Mouse (Mus musculus) liver, embryonic 14.5 days (tissue): ENCODE measurements at regions not wholly inside any gene's neighbourhood (a gene's known extent, or its start where the extent isn't known, plus 50 kb on each side); places are given as distances from the start of the nearest gene placed in this dataset.

Experiments
- ATAC-seq: fragments of 200-750 bp; cut with Nextera tagmentation; 2 replicates; pipeline ENCODE4 v1.8.0; 2017; ENCODE audit warnings: moderate number of reproducible peaks, mild to moderate bottlenecking, moderate library complexity; ENCODE audit not compliant: insufficient read depth
- DNase-seq, 3 experiments: peaks; one replicate each; pipeline ENCODE4 v3.0.0-alpha.2; 2012 to 2013; ENCODE audit warnings: low read depth in 3 of 3, low spot score in 3 of 3
- H3K27ac ChIP-seq: fragments of 300-500 bp; sonication (generic); 2 replicates; pipeline ENCODE4 v1.5.1; 2014; ENCODE audit warnings: moderate library complexity, mild to moderate bottlenecking, control low read depth, inconsistent platforms
- H3K27me3 ChIP-seq: fragments of 300-500 bp; sonication (generic); 2 replicates; pipeline ENCODE4 v1.6.1; 2014; ENCODE audit warnings: mild to moderate bottlenecking, low read length, moderate library complexity; ENCODE audit not compliant: control insufficient read depth, insufficient read depth
- H3K36me3 ChIP-seq: fragments of 300-500 bp; sonication (generic); replicated peaks from 2 replicates; pipeline ENCODE4 v1.6.1; 2014; ENCODE audit warnings: low read depth; ENCODE audit not compliant: control insufficient read depth, insufficient read depth
- H3K4me1 ChIP-seq, 2 experiments: fragments of 200-500 bp in 1 of 2; fragments of 300-500 bp in 1 of 2; sonication (generic) in 1 of 2; replicated peaks; 2 replicates each; pipeline ENCODE4 v1.6.1; 2012 to 2014; ENCODE audit warnings: antibody characterized with exemption in 1 of 2, inconsistent platforms in 1 of 2, low read length in 1 of 2; ENCODE audit not compliant: control insufficient read depth in 2 of 2, insufficient read depth in 2 of 2
- H3K4me2 ChIP-seq: fragments of 300-500 bp; sonication (generic); 2 replicates; pipeline ENCODE4 v1.6.1; 2014; ENCODE audit warnings: low read depth, mild to moderate bottlenecking, control low read depth, moderate library complexity
- H3K4me3 ChIP-seq, 2 experiments: fragments of 200-500 bp in 1 of 2; fragments of 300-500 bp in 1 of 2; sonication (generic) in 1 of 2; 2 replicates each; pipeline ENCODE4 v1.5.1; 2012 to 2014; ENCODE audit warnings: low read depth in 2 of 2, low read length in 2 of 2, mild to moderate bottlenecking in 2 of 2, control low read depth in 1 of 2, inconsistent platforms in 1 of 2, moderate library complexity in 1 of 2; ENCODE audit not compliant: insufficient read depth in 1 of 2
- H3K9ac ChIP-seq: fragments of 300-500 bp; sonication (generic); replicated peaks from 2 replicates; pipeline ENCODE4 v1.6.1; 2014; ENCODE audit warnings: mild to moderate bottlenecking, control low read depth, moderate library complexity
- H3K9me3 ChIP-seq: fragments of 300-500 bp; sonication (generic); 2 replicates; pipeline ENCODE4 v1.6.1; 2016; ENCODE audit warnings: low read length, mixed read lengths; ENCODE audit not compliant: control insufficient read depth
- CTCF ChIP-seq: IDR thresholded peaks from 2 replicates; pipeline ENCODE4 v1.5.1; 2016; ENCODE audit warnings: antibody characterized with exemption, low read depth, control low read depth
- EP300 ChIP-seq: IDR thresholded peaks from 2 replicates; pipeline ENCODE4 v1.6.1; 2016; ENCODE audit warnings: antibody characterized with exemption, low read depth
- WGBS: fragments of 180-500 bp; shearing (Covaris S2); extraction: QIAGEN DNeasy Blood & Tissue Kit; methylation state at CpG from one replicate; pipeline ENCODE4 v1.1.7; 2014; ENCODE audit not compliant: insufficient replicate concordance; 5-methylcytosine and 5-hydroxymethylcytosine counted together

DNA sequence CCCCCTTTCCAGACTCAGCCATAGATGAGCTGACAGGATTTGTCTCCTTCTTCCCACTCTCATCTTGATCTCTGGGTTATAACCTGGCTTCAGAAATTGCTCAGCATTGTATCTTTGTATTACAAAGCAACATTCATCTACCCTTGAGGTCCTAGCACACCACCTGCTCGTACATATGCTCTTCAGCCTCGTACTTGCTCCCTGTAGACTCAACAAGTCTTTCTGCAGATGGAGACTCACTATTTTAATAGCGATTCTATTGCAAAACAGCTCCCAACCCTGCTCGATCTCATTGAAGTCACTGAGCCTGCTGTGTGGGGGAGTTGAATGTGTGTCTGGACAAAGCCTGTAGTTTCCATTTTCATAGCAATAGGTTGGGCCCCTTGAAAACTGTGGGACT lies 535.2 kb upstream of the Auts2 start:
- Histone ChIP-seq H3K4me3 (no peak overlapping the region), H3K27ac (no peak overlapping the region), H3K9me3 (no peaks in the 10 kb centered on the region), H3K36me3 (no peaks in the 10 kb centered on the region), H3K27me3 (no peaks in the 10 kb centered on the region), H3K4me2 (no peak overlapping the region), H3K4me1 (no peaks in the 10 kb centered on the region), H3K9ac (no peak overlapping the region)
- 44% methylated on average over 4 of the region's 4 CpGs for WGBS
- ATAC-seq: no peak
- DNase-seq: no peak
- TF ChIP-seq EP300: no peak
- no peak for TF ChIP-seq CTCF

DNA sequence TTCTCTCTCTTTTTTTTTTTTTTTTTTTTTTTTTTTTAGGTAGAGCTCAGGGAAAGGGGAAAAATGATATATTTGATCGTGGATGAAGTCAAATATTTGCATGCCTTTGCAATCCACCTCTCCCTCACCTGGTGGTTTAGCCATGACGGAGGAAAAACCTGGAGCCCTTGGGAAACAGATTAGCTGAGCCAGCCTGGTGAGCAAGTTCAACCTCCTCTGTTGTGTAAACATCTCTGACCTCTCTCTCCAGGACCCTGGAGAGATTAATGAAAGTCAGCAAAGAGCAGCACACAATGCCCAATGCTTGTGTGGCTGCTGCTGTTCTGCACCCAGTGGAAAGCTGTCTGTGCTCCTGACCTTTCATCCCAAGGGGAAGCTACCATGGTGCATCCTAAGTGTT lies 530.2 kb upstream of the Auts2 start:
- H3K9ac ChIP-seq: no peak overlapping the region
- H3K27ac ChIP-seq: no peak overlapping the region
- H3K27me3 ChIP-seq: no peaks in the 10 kb centered on the region
- no peaks in the 10 kb centered on the region for H3K36me3 ChIP-seq
- WGBS: 47% methylated on average over 2 of the region's 2 CpGs
- H3K4me1 ChIP-seq: no peaks in the 10 kb centered on the region
- TF ChIP-seq CTCF (no peak), EP300 (no peak)
- DNase-seq (no peak), ATAC-seq (no peak)
- H3K4me3 ChIP-seq: no peak overlapping the region
- no peak overlapping the region for H3K4me2 ChIP-seq
- no peaks in the 10 kb centered on the region for H3K9me3 ChIP-seq

DNA sequence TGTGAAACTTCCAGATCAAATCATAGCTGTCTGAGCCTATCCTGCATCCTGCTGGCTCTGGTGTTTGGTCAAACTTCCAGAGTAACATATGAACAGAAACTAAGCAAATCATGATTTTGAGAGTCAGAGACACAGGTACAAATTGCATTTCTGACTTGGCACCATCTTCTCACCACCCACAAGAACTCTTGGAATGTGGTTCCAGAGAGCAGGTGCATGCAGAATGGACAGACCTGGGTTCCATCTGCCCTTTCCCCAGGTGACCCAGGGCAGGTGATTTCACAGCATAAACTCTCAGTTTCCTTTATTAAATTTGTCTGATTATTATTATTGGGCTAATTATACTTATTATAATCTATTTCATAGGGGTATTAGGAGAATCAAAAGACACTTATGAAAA lies 527.0 kb upstream of the Auts2 start:
- H3K4me3 ChIP-seq: no peak overlapping the region
- no peak overlapping the region for H3K27ac ChIP-seq
- no peaks in the 10 kb centered on the region for H3K9me3 ChIP-seq
- DNase-seq (no peak), ATAC-seq (no peak)
- no peaks in the 10 kb centered on the region for H3K36me3 ChIP-seq
- H3K27me3 ChIP-seq: no peaks in the 10 kb centered on the region
- H3K4me2 ChIP-seq: no peak overlapping the region
- H3K9ac ChIP-seq: no peak overlapping the region
- H3K4me1 ChIP-seq: no peaks in the 10 kb centered on the region
- TF ChIP-seq CTCF (no peak), EP300 (no peak)

DNA sequence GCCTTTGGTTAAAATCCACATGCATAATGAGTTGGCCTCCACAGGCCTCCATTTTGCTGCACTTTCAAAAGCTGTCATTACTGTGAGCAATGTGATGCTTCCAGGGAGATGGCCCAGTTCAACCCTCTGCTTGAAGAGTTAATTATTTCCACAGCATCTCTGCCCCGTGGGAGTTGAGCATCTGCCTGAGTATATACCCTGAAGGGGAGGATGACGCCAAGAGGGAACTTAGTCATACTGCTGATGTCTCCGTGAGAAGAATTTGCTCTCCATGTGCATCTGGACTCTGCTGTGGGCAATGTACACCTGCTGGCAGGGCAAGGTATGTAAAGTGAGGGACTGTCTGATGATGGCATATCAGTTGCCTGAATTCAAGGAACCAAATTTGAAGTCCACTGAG lies 519.3 kb upstream of the Auts2 start:
- DNase-seq (no peak), ATAC-seq (no peak)
- TF ChIP-seq EP300: no peak
- no peak for TF ChIP-seq CTCF
- Histone ChIP-seq H3K36me3 (no peaks in the 10 kb centered on the region), H3K9ac (no peak overlapping the region), H3K27ac (no peak overlapping the region), H3K4me1 (no peaks in the 10 kb centered on the region), H3K27me3 (no peaks in the 10 kb centered on the region), H3K4me3 (no peak overlapping the region), H3K9me3 (no peaks in the 10 kb centered on the region), H3K4me2 (no peak overlapping the region)
- WGBS: 57% methylated on average over 3 of the region's 3 CpGs

DNA sequence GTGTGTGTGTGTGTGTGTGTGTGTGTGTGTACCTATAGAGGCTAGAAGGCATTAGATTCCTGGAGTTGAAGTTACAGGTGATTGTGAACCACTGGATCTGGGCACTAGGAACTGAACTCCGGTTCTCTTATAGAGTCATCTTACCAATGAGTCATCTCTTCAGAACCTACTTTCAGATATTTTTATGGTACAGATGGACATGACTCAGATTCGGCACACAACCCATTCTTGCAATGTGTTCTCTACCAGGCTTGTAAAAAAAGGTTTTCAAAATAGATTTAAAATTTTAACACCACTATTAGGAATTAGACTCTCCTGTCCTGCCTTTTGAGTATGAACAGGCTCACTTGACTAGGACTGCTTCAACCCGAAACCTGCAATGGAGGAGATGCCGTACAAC lies 504.3 kb upstream of the Auts2 start:
- Histone ChIP-seq H3K4me3 (no peak overlapping the region), H3K27me3 (no peaks in the 10 kb centered on the region), H3K36me3 (no peaks in the 10 kb centered on the region), H3K27ac (no peak overlapping the region), H3K4me2 (no peak overlapping the region), H3K4me1 (no peaks in the 10 kb centered on the region), H3K9ac (no peak overlapping the region), H3K9me3 (no peaks in the 10 kb centered on the region)
- WGBS: 69% methylated on average over 4 of the region's 4 CpGs
- no peak for TF ChIP-seq EP300
- TF ChIP-seq CTCF: no peak
- DNase-seq: no peak
- no peak for ATAC-seq

- no peak overlapping the region for H3K9ac ChIP-seq
- no peaks in the 10 kb centered on the region for H3K9me3 ChIP-seq
- no peak for DNase-seq
- no peak overlapping the region for H3K27ac ChIP-seq
- H3K36me3 ChIP-seq: no peaks in the 10 kb centered on the region
- no peak overlapping the region for H3K4me2 ChIP-seq
- H3K4me1 ChIP-seq: no peaks in the 10 kb centered on the region
- no peaks in the 10 kb centered on the region for H3K27me3 ChIP-seq
- WGBS: 63% methylated on average over 9 of the region's 9 CpGs
- no peak for TF ChIP-seq EP300
- TF ChIP-seq CTCF: no peak
- ATAC-seq: no peak
- no peak overlapping the region for H3K4me3 ChIP-seq
Observed at GRCm38 (mm10) chr5:133045637-133046036, 502.5 kb upstream of the Auts2 start.
